Mouse (Mus musculus) forebrain, embryonic 14.5 days (tissue): ENCODE data around the gene Sipa1l1. TPM values are rescaled to one million over a fixed set of nuclear protein-coding genes. Genes with fewer than 3 reads are reported as not detected.

Experiments used
- ATAC-seq: fragments of 200-750 bp; cut with Nextera tagmentation; 2 replicates; pipeline ENCODE4 v1.8.0; 2017; ENCODE audit warnings: mild to moderate bottlenecking, moderate library complexity
- DNase-seq: peaks from one replicate; pipeline ENCODE4 v3.0.0-alpha.2; 2015; ENCODE audit warnings: low spot score
- H3K27ac ChIP-seq: fragments of 300-500 bp; sonication (generic); 2 replicates; pipeline ENCODE4 v1.5.1; 2014; ENCODE audit warnings: low read depth, mild to moderate bottlenecking, control low read depth, low read length, moderate library complexity
- H3K27me3 ChIP-seq: fragments of 300-500 bp; sonication (generic); replicated peaks from 2 replicates; pipeline ENCODE4 v1.6.1; 2014; ENCODE audit warnings: low read length, control low read depth, mixed read lengths; ENCODE audit not compliant: control insufficient read depth, insufficient read depth
- H3K36me3 ChIP-seq: fragments of 300-500 bp; sonication (generic); 2 replicates; pipeline ENCODE4 v1.6.1; 2014; ENCODE audit warnings: low read length, control low read depth; ENCODE audit not compliant: control insufficient read depth, insufficient read depth
- H3K4me1 ChIP-seq: fragments of 300-500 bp; sonication (generic); 2 replicates; pipeline ENCODE4 v1.6.1; 2014; ENCODE audit warnings: antibody characterized with exemption, low read length, control low read depth; ENCODE audit not compliant: control insufficient read depth, insufficient read depth
- H3K4me2 ChIP-seq: fragments of 300-500 bp; sonication (generic); 2 replicates; pipeline ENCODE4 v1.6.1; 2014; ENCODE audit warnings: mild to moderate bottlenecking, control low read depth, low read length
- H3K4me3 ChIP-seq: fragments of 300-500 bp; sonication (generic); 2 replicates; pipeline ENCODE4 v1.5.1; 2014; ENCODE audit warnings: low read depth, low read length, control low read depth
- H3K9ac ChIP-seq: fragments of 300-500 bp; sonication (generic); 2 replicates; pipeline ENCODE4 v1.6.1; 2014; ENCODE audit warnings: mild to moderate bottlenecking, low read length, control low read depth, moderate library complexity
- H3K9me3 ChIP-seq: fragments of 300-500 bp; sonication (generic); replicated peaks from 2 replicates; pipeline ENCODE4 v1.6.1; 2016; ENCODE audit warnings: low read length, control low read depth, mixed read lengths; ENCODE audit not compliant: control insufficient read depth
- WGBS: fragments of 180-500 bp; shearing (Covaris S2); extraction: QIAGEN DNeasy Blood & Tissue Kit; methylation state at CpG from one replicate; pipeline ENCODE4 v1.1.7; 2014; 5-methylcytosine and 5-hydroxymethylcytosine counted together
- polyA plus RNA-seq: library from polyadenylated mRNA; unstranded; fragments of >200 nt; fragmentation: Nextera tagmentation; extraction: Ambion mirVana; gene quantifications from 2 replicates; pipeline ENCODE4 v1.2.1, GENCODE M21; 2014

Sipa1l1 gene
- polyA plus RNA-seq, 1 experiment from 2014 or later = 13.5 TPM

DNA sequence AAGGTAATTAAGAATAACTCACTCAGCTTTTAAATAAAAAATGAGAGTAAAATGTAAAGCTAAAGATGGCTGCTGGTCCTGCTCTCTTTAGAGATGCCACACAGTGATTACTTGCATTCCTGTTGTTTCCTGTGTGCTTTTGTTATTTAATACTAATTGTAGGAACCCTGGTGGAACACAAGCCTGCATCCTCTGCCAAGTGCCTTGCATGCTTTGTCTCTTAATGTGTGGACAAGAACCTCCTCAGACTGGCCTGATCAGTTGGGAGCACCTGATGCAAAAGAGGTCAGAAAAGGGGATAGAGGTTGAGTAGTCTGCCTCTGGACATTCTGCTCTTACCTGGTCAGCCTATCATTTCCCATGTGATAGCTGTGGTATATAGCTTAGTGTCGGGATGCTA is 107.5 kb downstream of the Sipa1l1 start:
- no peak for ATAC-seq

GRCm38 (mm10) chr12:82284617-82285016 is 115.5 kb downstream of the Sipa1l1 start:
- no peak overlapping the region for H3K27ac ChIP-seq
- no peak for DNase-seq
- no peak overlapping the region for H3K4me3 ChIP-seq
- no peaks in the 10 kb centered on the region for H3K36me3 ChIP-seq
- H3K27me3 ChIP-seq = no peaks in the 10 kb centered on the region
- 92% methylated on average over 5 of the region's 5 CpGs for WGBS
- H3K4me1 ChIP-seq = peaks cover 4% of the 10 kb centered on the region; the same call in 1 of the 2 replicates
- H3K9ac ChIP-seq = no peak overlapping the region
- H3K4me2 ChIP-seq = no peak overlapping the region
- ATAC-seq = no peak
- H3K9me3 ChIP-seq = no peaks in the 10 kb centered on the region

More for the DNA sequence above, 107.5 kb downstream of the Sipa1l1 start:
- no peaks in the 10 kb centered on the region for H3K36me3 ChIP-seq
- H3K4me3 ChIP-seq = no peak overlapping the region
- H3K4me2 ChIP-seq = no peak overlapping the region
- DNase-seq = no peak
- WGBS = 97% methylated on average over 1 of the region's 1 CpGs
- H3K27me3 ChIP-seq = no peaks in the 10 kb centered on the region
- H3K4me1 ChIP-seq = no peaks in the 10 kb centered on the region
- no peak overlapping the region for H3K27ac ChIP-seq
- no peaks in the 10 kb centered on the region for H3K9me3 ChIP-seq
- H3K9ac ChIP-seq = no peak overlapping the region

- 91% methylated on average over 2 of the region's 2 CpGs for WGBS
Measured at GRCm38 (mm10) chr12:82285018-82285417, 115.9 kb downstream of the Sipa1l1 start.

GRCm38 (mm10) chr12:82286068-82286467 is 116.9 kb downstream of the Sipa1l1 start:
- no peak for ATAC-seq
- no peak overlapping the region for H3K27ac ChIP-seq
- H3K27me3 ChIP-seq = no peaks in the 10 kb centered on the region
- WGBS = 45% methylated on average over 6 of the region's 6 CpGs
- no peak overlapping the region for H3K9ac ChIP-seq
- no peak overlapping the region for H3K4me3 ChIP-seq
- peak; percentile 5 for DNase-seq
- no peaks in the 10 kb centered on the region for H3K36me3 ChIP-seq
- peaks cover 4% of the 10 kb centered on the region; the same call in 1 of the 2 replicates for H3K4me1 ChIP-seq
- no peak overlapping the region for H3K4me2 ChIP-seq
- no peaks in the 10 kb centered on the region for H3K9me3 ChIP-seq

More at GRCm38 (mm10) chr12:82285018-82285417, 115.9 kb downstream of the Sipa1l1 start:
- H3K4me1 ChIP-seq = peaks cover 4% of the 10 kb centered on the region; the same call in 1 of the 2 replicates
- H3K27ac ChIP-seq = no peak overlapping the region
- DNase-seq = no peak
- no peaks in the 10 kb centered on the region for H3K9me3 ChIP-seq
- H3K4me2 ChIP-seq = no peak overlapping the region
- H3K9ac ChIP-seq = no peak overlapping the region
- no peak overlapping the region for H3K4me3 ChIP-seq
- no peaks in the 10 kb centered on the region for H3K36me3 ChIP-seq
- no peaks in the 10 kb centered on the region for H3K27me3 ChIP-seq
- no peak for ATAC-seq

DNA sequence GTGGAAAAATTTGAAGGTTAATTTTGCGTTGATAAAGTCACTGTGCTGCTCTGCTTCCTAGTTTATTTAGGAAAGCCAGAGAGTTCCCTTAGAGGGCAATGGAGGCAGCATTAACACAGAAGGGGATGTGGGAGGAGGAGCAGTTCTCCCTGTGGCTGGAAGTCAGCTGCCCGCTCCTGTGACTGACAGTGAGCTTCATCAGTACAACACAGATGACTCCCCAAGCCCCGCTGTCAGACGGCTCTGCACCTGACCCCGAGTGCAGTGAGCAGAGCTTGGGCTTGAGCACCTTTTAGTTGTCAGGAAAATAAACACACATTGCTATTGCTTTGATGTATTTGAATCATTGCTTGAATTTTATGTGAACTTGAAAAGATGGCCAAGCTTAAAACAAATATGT is 117.7 kb downstream of the Sipa1l1 start:
- Histone ChIP-seq H3K27ac (no peak overlapping the region), H3K4me2 (no peak overlapping the region), H3K27me3 (no peaks in the 10 kb centered on the region), H3K4me3 (no peak overlapping the region), H3K9me3 (no peaks in the 10 kb centered on the region), H3K9ac (no peak overlapping the region), H3K36me3 (no peaks in the 10 kb centered on the region), H3K4me1 (peaks cover 4% of the 10 kb centered on the region; the same call in 1 of the 2 replicates)
- no peak for DNase-seq
- 78% methylated on average over 5 of the region's 5 CpGs for WGBS
- no peak for ATAC-seq

DNA sequence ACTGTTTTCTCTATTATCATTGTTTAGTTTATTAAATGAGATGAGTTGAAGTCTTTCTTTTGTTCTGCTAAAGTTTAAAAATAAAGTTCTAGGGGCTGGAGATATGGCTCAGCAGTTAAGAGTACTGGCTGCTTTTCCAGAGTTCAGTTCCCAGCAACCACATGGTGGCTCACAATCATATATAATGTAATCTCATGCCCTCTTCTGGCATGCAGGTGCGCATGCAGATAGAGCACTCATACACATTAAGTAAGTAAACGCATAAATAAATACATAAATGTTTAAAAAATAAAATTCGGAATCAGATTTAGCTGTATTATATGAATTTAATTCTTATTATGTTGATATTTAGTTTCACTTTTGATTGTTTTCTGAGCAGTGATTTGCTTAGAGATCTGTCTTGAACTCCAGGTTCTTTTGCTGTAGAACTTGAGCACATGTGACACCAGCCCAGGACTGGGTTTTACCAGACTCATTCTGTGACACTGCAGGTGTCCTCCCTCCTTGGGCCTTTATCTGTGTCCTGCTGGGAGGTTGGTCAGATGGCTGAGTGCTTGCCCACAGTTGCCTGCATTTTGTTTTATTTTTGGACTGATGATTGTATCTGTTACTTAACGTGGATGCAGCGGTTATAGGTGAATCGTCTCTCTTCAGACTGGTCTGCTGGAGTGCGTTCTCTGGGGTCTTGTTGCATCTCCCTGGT is 124.6 kb downstream of the Sipa1l1 start:
- no peaks in the 10 kb centered on the region for H3K36me3 ChIP-seq
- H3K9ac ChIP-seq = no peak overlapping the region
- no peak for DNase-seq
- H3K4me1 ChIP-seq = no peaks in the 10 kb centered on the region
- no peak for ATAC-seq
- H3K27me3 ChIP-seq = no peaks in the 10 kb centered on the region
- 93% methylated on average over 7 of the region's 7 CpGs for WGBS
- H3K27ac ChIP-seq = no peak overlapping the region
- H3K9me3 ChIP-seq = no peaks in the 10 kb centered on the region
- no peak overlapping the region for H3K4me3 ChIP-seq
- H3K4me2 ChIP-seq = no peak overlapping the region

DNA sequence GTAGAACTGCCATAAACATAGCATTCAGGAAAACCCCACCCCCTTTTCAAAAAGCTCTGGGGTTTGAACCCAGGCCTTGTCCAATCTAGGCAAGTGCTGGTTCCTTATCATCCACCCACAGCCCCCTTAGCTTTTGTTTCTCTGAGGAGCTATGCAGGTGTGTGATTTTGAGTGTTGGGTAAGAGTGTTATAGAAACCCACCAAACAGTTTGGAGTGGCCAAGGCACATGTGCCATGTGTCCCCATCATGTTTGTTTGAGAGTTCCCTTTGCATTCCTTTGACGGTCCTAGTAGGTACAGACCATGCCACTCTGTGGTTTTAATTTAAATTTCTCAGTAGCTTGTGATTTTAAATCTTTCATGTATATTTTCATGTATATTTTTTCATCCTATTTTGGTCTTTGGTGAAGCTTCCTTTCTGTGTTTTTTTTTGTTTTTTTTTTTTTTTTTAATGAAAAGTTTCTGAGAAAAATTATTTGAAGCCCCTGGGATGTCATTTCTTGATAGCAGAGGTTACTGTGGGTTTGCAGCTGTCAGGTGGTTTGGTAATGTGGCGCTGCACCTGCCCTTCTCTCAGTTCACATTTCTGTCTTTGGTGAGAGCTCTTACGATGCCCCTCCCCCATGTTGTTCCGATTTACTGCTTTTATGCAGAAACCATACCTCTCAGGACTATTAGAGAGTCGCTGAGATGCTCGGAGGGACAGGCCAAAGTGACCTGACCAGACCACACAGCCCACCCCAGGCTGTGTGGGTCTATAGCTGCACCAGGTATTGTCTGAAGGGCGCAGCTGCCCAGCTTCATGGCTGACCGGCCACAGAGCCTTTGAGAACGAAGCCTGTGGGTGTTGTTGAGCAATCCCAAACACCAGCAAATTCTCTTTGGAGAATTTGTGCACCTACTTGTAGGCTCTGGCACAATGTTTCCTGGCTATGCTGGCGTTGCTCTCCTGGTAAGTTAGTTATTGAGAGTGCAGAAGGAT is 126.1 kb downstream of the Sipa1l1 start:
- DNase-seq (no peak), ATAC-seq (no peak)
- H3K4me1 ChIP-seq = no peaks in the 10 kb centered on the region
- no peak overlapping the region; the same call in 1 of the 2 replicates for H3K27ac ChIP-seq
- WGBS = 69% methylated on average over 10 of the region's 10 CpGs
- H3K9ac ChIP-seq = no peak overlapping the region
- H3K36me3 ChIP-seq = no peaks in the 10 kb centered on the region
- no peak overlapping the region for H3K4me3 ChIP-seq
- H3K9me3 ChIP-seq = no peaks in the 10 kb centered on the region
- no peaks in the 10 kb centered on the region for H3K27me3 ChIP-seq
- no peak overlapping the region for H3K4me2 ChIP-seq

DNA sequence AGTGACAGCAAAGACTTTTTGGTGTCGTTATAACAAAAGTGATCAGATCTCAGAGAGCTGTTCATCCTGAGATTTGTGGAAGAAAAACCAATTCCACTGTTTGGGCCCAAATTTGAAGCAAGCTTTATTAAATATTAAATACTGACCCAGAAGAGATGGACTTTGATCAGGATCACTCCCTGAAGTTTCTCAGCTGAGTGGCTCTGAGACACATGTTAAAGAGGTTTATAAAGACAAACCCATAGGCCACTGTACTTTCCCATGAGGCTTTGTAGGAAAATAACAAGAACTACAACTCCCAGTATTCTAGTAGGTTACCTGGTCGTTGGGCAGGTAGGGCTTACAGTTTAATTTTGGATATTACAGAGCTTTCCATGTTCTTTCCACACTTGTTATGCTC is 127.2 kb downstream of the Sipa1l1 start:
- WGBS = 91% methylated on average over 2 of the region's 2 CpGs
- no peak for DNase-seq

More for the DNA sequence above, 127.2 kb downstream of the Sipa1l1 start:
- no peak for ATAC-seq
- no peaks in the 10 kb centered on the region for H3K4me1 ChIP-seq
- no peak overlapping the region for H3K4me3 ChIP-seq
- H3K9me3 ChIP-seq = no peaks in the 10 kb centered on the region
- no peak overlapping the region for H3K4me2 ChIP-seq
- H3K9ac ChIP-seq = no peak overlapping the region
- H3K27me3 ChIP-seq = no peaks in the 10 kb centered on the region
- no peak overlapping the region for H3K27ac ChIP-seq
- H3K36me3 ChIP-seq = no peaks in the 10 kb centered on the region
